Mouse (Mus musculus) brain, embryonic 14.5 days (tissue): ENCODE results near the gene Mrpl39. TPM values are rescaled to one million over a fixed set of nuclear protein-coding genes. Genes with fewer than 3 reads are reported as not detected.

Experiments
- DNase-seq: peaks from one replicate; pipeline ENCODE4 v3.0.0-alpha.2; 2011; ENCODE audit warnings: low read depth
- CTCF ChIP-seq: fragments of 200-500 bp; IDR thresholded peaks from 2 replicates; pipeline ENCODE4 v1.5.1; 2012; ENCODE audit warnings: inconsistent platforms, mild to moderate bottlenecking, moderate library complexity, borderline replicate concordance; ENCODE audit not compliant: insufficient read depth, insufficient read length; ENCODE audit errors: extremely low read depth
- POLR2A ChIP-seq: fragments of 200-500 bp; IDR thresholded peaks from 2 replicates; pipeline ENCODE4 v1.6.1; 2012; ENCODE audit warnings: mild to moderate bottlenecking, inconsistent platforms, borderline replicate concordance; ENCODE audit not compliant: poor library complexity, insufficient read depth, insufficient read length, severe bottlenecking; ENCODE audit errors: extremely low read depth
- polyA plus RNA-seq: library from polyadenylated mRNA; depleted of rRNA; stranded (reverse); fragments of >200 nt; gene quantifications from 2 replicates; pipeline ENCODE4 v1.2.3, GENCODE M21; 2012; rRNA removed

Mrpl39 gene
- polyA plus RNA-seq, 1 experiment, result 26.4 TPM

DNA sequence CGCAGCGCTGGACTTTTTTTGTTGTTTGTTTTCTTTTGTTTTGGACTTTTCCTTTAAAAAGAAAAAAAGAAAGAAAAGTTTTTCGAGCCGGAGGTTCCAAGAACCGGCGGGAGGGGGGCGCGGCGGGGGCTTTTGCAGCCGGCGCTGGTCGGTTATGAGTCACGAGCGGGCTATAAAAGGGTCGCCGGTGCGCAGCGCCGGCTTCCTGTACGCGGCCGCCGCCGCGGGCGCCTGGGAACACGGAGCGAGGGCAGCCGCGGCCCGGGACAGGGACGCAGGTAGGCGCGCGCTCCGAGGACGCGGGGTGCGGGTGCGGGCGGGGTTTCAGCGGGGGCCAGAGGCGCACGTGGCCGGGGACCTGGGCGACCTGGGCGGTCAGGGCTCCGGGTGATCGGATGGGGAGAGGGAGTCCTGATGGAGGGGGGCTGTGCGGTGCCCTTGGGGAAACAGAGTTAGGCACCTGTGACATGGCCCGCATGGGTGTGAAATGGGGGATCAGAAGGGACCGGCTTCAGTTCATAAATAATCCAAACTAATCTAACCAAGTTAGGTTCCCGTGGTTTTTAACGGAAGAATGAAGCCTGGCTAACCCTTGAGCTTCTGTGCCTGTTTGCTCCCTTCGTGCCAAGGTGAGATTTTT is 32.3 kb downstream of the Mrpl39 start:
- TF ChIP-seq POLR2A (no peak), CTCF (no peak)
- peak; percentile 41 for DNase-seq

DNA sequence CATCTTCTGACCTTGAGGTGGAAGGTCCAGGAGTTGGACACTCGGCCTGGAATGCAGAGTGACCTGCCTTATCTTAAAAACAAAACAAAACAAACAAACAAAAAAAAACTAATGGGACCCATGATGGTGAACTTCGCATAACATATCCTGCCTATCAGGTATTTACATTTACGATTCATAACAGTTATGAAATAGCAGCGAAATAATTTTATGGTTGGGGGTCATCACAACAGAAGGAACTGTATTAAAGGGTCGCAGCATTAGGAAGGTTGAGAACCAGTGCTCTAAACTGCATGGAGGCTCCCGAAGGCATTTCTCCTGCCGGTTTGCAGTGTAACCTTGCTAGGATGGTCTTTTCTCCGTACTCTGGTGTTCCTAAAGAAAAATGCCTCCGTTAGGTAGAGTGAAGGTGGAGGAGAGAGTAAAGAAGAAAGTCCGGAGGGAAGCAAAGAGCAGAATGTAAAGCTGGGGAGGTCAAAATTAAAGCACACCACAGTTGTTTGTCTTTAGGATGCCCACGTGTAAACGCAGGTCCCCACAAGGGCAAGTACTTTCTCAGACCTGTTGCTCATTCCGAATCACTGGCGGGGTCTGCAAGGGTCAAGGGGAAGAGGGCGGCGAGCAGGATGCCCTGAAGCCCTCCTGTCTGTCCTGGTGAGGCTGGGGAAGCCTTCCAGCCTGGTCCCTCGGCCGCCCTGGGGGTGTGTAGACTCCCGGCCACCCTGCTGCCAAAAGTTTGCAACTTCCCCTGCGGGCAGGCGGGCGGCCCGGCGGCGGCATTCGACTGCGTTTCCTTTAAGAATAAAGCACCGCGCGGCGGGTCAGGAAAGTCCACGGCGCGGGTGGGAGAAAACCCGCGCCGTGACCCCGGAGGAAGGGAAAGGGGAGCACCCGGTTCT is 33.1 kb downstream of the Mrpl39 start:
- peak; percentile 18 for DNase-seq
- TF ChIP-seq CTCF, result no peak
- no peak for TF ChIP-seq POLR2A

DNA sequence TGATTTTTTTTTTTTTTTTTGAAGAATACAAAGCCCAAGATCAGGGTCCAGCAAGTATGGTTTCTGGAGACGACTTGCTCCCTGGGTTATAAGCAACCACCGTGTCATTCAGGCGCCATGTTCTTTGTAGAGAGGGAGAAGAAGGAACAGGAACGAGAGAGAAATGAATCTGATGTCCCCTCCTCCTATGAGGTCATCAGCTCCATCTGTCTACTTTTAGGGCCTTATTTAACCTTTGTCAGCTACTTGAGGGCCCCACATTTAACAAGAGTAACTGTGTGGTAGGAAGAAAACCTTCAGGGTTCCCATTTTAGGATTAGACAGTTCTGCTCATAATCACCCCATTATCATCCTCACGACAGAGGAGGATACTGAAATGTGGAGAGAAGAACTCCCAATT is 34.5 kb downstream of the Mrpl39 start:
- TF ChIP-seq CTCF (no peak), POLR2A (no peak)
- no peak for DNase-seq

DNA sequence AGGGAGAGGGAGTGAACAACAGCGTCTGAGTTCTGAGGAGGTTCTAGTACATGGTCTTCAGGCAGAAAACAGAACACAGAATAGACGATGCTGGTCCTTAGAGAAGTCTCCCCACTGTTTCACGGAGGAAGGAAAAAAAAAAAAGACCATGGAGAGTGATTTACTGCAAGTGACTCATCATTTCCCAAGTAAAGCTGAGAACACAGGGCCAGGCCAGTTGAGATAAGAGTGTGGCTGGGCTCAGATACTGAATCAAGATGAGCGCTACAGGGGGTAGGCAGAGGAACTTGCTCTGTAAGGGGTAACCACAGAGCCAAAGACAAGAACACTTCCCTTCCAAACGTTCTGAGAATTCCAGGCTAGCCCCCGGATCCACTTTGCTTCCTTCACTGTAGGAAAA is 36.8 kb downstream of the Mrpl39 start:
- TF ChIP-seq POLR2A (no peak), CTCF (no peak)
- no peak for DNase-seq

DNA sequence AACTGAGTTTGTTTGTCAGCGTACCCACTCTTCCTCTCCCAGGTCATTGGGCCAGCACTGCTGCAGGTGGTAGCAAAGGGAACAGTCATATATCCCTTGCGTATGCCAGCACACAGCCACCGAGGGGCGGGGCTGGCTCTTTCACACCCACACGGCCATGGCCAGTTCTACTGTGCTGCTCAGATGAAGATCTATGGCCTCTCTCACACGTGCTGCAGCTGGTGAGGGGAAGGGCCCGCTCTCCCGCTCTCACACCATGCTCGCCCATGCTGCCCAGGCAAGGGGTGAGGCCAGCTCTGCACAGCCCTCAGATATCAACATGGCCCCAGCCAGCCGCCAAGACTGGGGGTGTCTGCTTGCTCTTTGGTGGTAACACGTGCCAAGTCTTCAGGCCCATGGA is 39.4 kb downstream of the Mrpl39 start:
- DNase-seq, result no peak
- no peak for TF ChIP-seq POLR2A
- TF ChIP-seq CTCF, result no peak

DNA sequence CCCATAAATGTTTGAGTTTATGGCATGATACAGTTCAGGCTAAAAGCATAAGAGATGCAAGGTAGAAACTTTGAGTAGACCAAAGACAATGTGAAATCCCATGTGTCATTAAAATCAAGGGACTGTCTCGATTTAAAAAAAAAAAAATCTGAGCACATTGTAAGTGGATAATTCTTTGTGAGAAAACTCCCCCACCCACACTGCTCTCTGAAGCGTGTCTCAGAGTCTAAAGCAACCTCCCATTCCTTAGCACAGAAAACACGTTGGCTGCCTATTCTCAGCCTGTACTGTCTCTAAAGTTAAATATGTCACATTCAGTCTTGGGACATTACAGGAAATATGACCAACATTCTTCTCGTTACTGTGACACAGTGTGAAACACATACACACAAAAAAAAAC is 53.6 kb downstream of the Mrpl39 start:
- TF ChIP-seq POLR2A (no peak), CTCF (no peak)

DNA sequence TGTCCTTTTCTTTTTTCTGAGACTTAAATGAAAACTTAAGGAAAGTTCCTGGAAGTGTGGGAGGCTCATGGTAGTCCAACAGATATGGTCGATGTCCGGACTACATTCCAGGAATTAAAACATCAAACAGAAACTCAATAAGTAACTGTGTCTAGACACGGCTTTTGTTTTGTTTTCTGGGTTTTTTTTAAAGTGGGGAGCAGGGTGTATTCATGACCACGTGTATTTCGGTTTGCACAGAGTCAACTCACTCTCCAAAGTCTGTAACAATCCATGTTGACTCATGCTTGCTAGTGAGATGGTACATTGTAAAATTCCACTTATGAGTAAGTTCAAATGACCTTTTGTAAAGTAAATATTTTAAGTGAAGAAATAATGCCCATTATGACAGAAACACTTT is 54.8 kb downstream of the Mrpl39 start:
- TF ChIP-seq CTCF (no peak), POLR2A (no peak)
- no peak for DNase-seq

More for the DNA sequence above, 53.6 kb downstream of the Mrpl39 start:
- DNase-seq, result no peak

DNA sequence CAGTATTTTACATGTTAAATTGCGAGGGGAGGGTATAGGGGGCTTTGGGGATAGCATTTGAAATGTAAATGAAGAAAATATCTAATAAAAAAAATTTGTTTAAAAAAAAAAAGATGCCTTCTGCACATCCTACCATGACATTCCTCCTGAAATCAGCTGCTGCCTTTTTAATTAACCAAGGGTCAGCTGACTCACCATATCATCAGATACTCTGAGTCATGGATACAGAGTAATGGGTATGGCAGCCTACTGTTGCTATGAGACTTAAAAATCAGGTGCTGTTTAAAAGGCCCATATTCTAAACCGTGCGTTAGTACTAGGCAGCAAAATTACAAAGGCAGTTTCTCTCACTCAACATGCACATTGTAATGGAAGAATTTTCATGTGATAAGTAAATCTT is 58.2 kb downstream of the Mrpl39 start:
- TF ChIP-seq POLR2A, result no peak
- no peak for TF ChIP-seq CTCF
- no peak for DNase-seq

Other genes starting within 250 kb of the Mrpl39 start
- gene A730009L09Rik, start 220.6 kb downstream of the Mrpl39 start, polyA plus RNA-seq, result 0.04 TPM in 2 replicates
- gene Jam2, start 38.4 kb upstream of the Mrpl39 start, polyA plus RNA-seq, result 26.8 and 30.3 TPM in 2 replicates
- 26.6 and 27.1 TPM in 2 replicates for gene Gabpa, start 99.2 kb upstream of the Mrpl39 start, polyA plus RNA-seq
- gene Atp5j, start 99.9 kb upstream of the Mrpl39 start, polyA plus RNA-seq, result 273 and 332 TPM in 2 replicates